Mouse (Mus musculus): ENCODE data around the gene Slc17a8.

Slc17a8 gene

GRCm38 (mm10) chr10:89527054-89527453 lies 94.0 kb downstream of the Slc17a8 start:
- no peak for DNase-seq (ENCODE audit: low spot score in 2 of 2)

- DNase-seq (ENCODE audit: low spot score in 2 of 2) = no peak
These were observed 95.2 kb downstream of the Slc17a8 start for GRCm38 (mm10) chr10:89525823-89526222.
